Mouse (Mus musculus) myocyte (in vitro differentiated cells): ENCODE results near the gene Olfr678. TPM values are rescaled to one million over a fixed set of nuclear protein-coding genes. Genes with fewer than 3 reads are reported as not detected.
"Not testable (repeated sequence)": the region's sequence is repeated elsewhere in the genome, so short reads cannot be mapped to it uniquely, and the experiment has no call there.

Source experiments
- H3K27me3 ChIP-seq: one replicate; pipeline ENCODE4 v1.6.1; 2011; ENCODE audit not compliant: control insufficient read depth, insufficient read depth, insufficient read length
- H3K36me3 ChIP-seq: one replicate; pipeline ENCODE4 v1.6.1; 2011; ENCODE audit not compliant: control insufficient read depth, insufficient read depth
- H3K4me2 ChIP-seq: one replicate; pipeline ENCODE4 v1.6.1; 2011; ENCODE audit warnings: low read depth, control low read depth
- H3K4me3 ChIP-seq: one replicate; pipeline ENCODE4 v1.5.1; 2011; ENCODE audit warnings: mild to moderate bottlenecking, control low read depth, moderate library complexity
- H3K79me2 ChIP-seq: one replicate; pipeline ENCODE4 v1.6.1; 2011; ENCODE audit not compliant: control insufficient read depth, insufficient read depth
- H3ac ChIP-seq: one replicate; pipeline ENCODE4 v1.6.1; 2011; ENCODE audit not compliant: control insufficient read depth, insufficient read length
- CEBPB ChIP-seq: IDR thresholded peaks from 2 replicates; pipeline ENCODE4 v1.6.1; 2011; ENCODE audit warnings: mild to moderate bottlenecking, moderate library complexity; ENCODE audit not compliant: poor library complexity, insufficient read depth, severe bottlenecking
- E2F4 ChIP-seq: IDR thresholded peaks from one replicate; pipeline ENCODE4 v1.6.1; 2011; ENCODE audit warnings: mild to moderate bottlenecking, control low read depth, moderate library complexity; ENCODE audit not compliant: insufficient read depth
- MYOD1 ChIP-seq, 3 experiments: IDR thresholded peaks; one replicate each; pipeline ENCODE4 v1.6.1; 2011; ENCODE audit warnings: control low read depth in 2 of 3, low read depth in 2 of 3, mild to moderate bottlenecking in 2 of 3, moderate library complexity in 1 of 3; ENCODE audit not compliant: insufficient read length in 2 of 3, control insufficient read depth in 1 of 3
- MYOG ChIP-seq, 3 experiments: IDR thresholded peaks; one replicate each; pipeline ENCODE4 v1.6.1; 2011; ENCODE audit warnings: control low read depth in 2 of 3, low read depth in 2 of 3, mild to moderate bottlenecking in 2 of 3; ENCODE audit not compliant: insufficient read length in 2 of 3, control insufficient read depth in 1 of 3, insufficient read depth in 1 of 3
- POLR2AphosphoS2 ChIP-seq: IDR thresholded peaks from one replicate; pipeline ENCODE4 v1.6.1; 2011; ENCODE audit warnings: low read depth, control low read depth; ENCODE audit not compliant: insufficient read length
- REST ChIP-seq: IDR thresholded peaks from one replicate; pipeline ENCODE4 v1.6.1; 2011; ENCODE audit warnings: mild to moderate bottlenecking, control low read depth, moderate library complexity; ENCODE audit not compliant: insufficient read depth, insufficient read length
- SRF ChIP-seq: IDR thresholded peaks from one replicate; pipeline ENCODE4 v1.6.1; 2011; ENCODE audit warnings: low read depth; ENCODE audit not compliant: control insufficient read depth, insufficient read length
- TCF12 ChIP-seq: IDR thresholded peaks from one replicate; pipeline ENCODE4 v1.6.1; 2011; ENCODE audit warnings: mild to moderate bottlenecking, control low read depth; ENCODE audit not compliant: poor library complexity, insufficient read depth, severe bottlenecking
- TCF3 ChIP-seq: IDR thresholded peaks from one replicate; pipeline ENCODE4 v1.6.1; 2011; ENCODE audit warnings: low read depth, control low read depth; ENCODE audit not compliant: insufficient read length
- USF1 ChIP-seq: IDR thresholded peaks from one replicate; pipeline ENCODE4 v1.6.1; 2011; ENCODE audit warnings: low read depth, mild to moderate bottlenecking, control low read depth, moderate library complexity
- polyA plus RNA-seq: library from polyadenylated mRNA; unstranded; fragments of >200 nt; fragmentation: generic; extraction: Trizol; gene quantifications from one replicate; pipeline ENCODE4 v1.2.1, GENCODE M21; 2012; ENCODE audit warnings: missing spikeins

Olfr678 gene
- not detected for polyA plus RNA-seq

- H3K4me2 ChIP-seq: no peak within 1 kb of the TSS
- H3K27me3 ChIP-seq: no peaks in the 10 kb centered on the region
- H3ac ChIP-seq: no peak within 1 kb of the TSS
- H3K4me3 ChIP-seq: no peak within 1 kb of the TSS
- TF ChIP-seq USF1 (no peak), CEBPB (no peak), TCF3 (no peak), TCF12 (no peak), MYOG (IDR thresholded peaks at IDR 0.05; ENCODE audit: control insufficient read depth in 1 of 3, insufficient read depth in 1 of 3, insufficient read length in 2 of 3, low read depth in 2 of 3) (no peak), MYOD1 (IDR thresholded peaks at IDR 0.05; ENCODE audit: control insufficient read depth in 1 of 3, insufficient read length in 2 of 3, low read depth in 2 of 3) (no peak)
- no peaks in the 10 kb centered on the region for H3K36me3 ChIP-seq
- H3K79me2 ChIP-seq: no peaks in the 10 kb centered on the region
Measured at GRCm38 (mm10) chr7:105064175-105064574, at the start of gene Olfr678. Olfr678 (plus strand) TSS chr7:105064475.

GRCm38 (mm10) chr7:105022530-105022929 lies 41.7 kb upstream of the Olfr678 start:
- Histone ChIP-seq H3K4me2 (no peak overlapping the region), H3K27me3 (no peaks in the 10 kb centered on the region), H3K36me3 (no peaks in the 10 kb centered on the region), H3K79me2 (no peaks in the 10 kb centered on the region), H3ac (no peak overlapping the region), H3K4me3 (no peak overlapping the region)
- TF ChIP-seq TCF12 (no peak), POLR2AphosphoS2 (no peak), TCF3 (no peak), SRF (no peak)

DNA sequence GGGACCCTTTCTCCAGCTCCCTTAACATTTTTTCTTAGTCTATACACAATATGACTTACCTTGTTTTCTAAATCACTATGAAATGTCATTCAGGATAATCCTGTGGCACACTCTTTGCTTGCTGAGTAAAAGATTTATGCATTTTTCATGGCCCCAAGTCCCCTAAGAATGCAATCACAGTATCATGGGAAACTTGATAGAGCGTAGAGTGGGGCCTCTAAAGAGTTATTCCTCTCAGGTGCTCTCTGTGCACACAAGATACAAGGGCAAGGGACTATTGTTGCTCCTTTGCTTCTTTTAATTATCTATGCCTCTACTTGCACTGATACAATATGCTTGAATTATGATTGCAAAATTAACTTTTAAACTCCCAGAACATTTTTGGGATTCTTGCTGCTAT lies 35.9 kb upstream of the Olfr678 start, which contains the start of gene Olfr675:
TSS of gene Olfr675 (minus strand) at position 101 of the 400 bp plus-strand sequence.
- Histone ChIP-seq H3K79me2 (no peaks in the 10 kb centered on the region), H3K4me2 (no peak within 1 kb of the TSS), H3K27me3 (no peaks in the 10 kb centered on the region), H3K36me3 (no peaks in the 10 kb centered on the region), H3K4me3 (no peak within 1 kb of the TSS), H3ac (no peak within 1 kb of the TSS)
- TF ChIP-seq SRF: no peak

DNA sequence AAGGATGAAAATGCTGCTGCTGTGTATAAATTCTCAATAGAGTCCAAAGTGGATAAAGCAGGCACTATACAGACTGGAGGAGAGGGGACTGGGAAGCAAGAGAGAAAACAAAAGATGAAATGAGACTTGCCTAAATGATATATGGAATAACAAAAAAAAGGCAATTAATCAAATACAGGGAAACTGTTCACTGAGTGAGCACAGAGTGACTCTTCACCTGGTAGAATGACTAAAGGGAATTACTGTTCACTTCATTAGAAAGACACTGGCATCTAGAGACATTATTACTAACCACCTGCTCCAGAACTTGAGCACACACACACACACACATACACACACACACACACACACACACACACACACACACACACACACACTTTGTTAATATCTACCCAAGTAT lies 31.9 kb upstream of the Olfr678 start, which contains the start of gene Olfr676:
TSS of gene Olfr676 (plus strand) at position 301 of the 400 bp plus-strand sequence.
- TF ChIP-seq POLR2AphosphoS2 (no peak), MYOD1 (IDR thresholded peaks at IDR 0.05; ENCODE audit: control insufficient read depth in 1 of 3, insufficient read length in 2 of 3, low read depth in 2 of 3) (no peak), SRF (no peak), CEBPB (no peak)
- no peaks in the 10 kb centered on the region for H3K79me2 ChIP-seq
- no peak within 1 kb of the TSS for H3K4me2 ChIP-seq
- H3K4me3 ChIP-seq: no peak within 1 kb of the TSS
- H3K36me3 ChIP-seq: no peaks in the 10 kb centered on the region
- H3K27me3 ChIP-seq: no peaks in the 10 kb centered on the region
- H3ac ChIP-seq: no peak within 1 kb of the TSS

- H3K4me2 ChIP-seq, H3K4me3 ChIP-seq, H3K79me2 ChIP-seq: not testable (repeated sequence)
Measured at GRCm38 (mm10) chr7:105033836-105034235, 30.4 kb upstream of the Olfr678 start.

GRCm38 (mm10) chr7:105058951-105059350 lies 5.3 kb upstream of the Olfr678 start:
- no peak overlapping the region for H3ac ChIP-seq
- H3K4me2 ChIP-seq: no peak overlapping the region
- no peaks in the 10 kb centered on the region for H3K36me3 ChIP-seq
- H3K4me3 ChIP-seq: no peak overlapping the region
- H3K79me2 ChIP-seq: no peaks in the 10 kb centered on the region
- no peak for TF ChIP-seq REST
- TF ChIP-seq MYOG (IDR thresholded peaks at IDR 0.05; ENCODE audit: control insufficient read depth in 1 of 3, insufficient read depth in 1 of 3, insufficient read length in 2 of 3, low read depth in 2 of 3): no peak
- no peak for TF ChIP-seq E2F4
- no peak for TF ChIP-seq MYOD1 (IDR thresholded peaks at IDR 0.05; ENCODE audit: control insufficient read depth in 1 of 3, insufficient read length in 2 of 3, low read depth in 2 of 3)
- H3K27me3 ChIP-seq: no peaks in the 10 kb centered on the region

More at GRCm38 (mm10) chr7:105033836-105034235, 30.4 kb upstream of the Olfr678 start:
- H3K36me3 ChIP-seq, H3ac ChIP-seq, H3K27me3 ChIP-seq: not testable (repeated sequence)
